Mouse (Mus musculus): ENCODE measurements around the gene Apol8.

DNA sequence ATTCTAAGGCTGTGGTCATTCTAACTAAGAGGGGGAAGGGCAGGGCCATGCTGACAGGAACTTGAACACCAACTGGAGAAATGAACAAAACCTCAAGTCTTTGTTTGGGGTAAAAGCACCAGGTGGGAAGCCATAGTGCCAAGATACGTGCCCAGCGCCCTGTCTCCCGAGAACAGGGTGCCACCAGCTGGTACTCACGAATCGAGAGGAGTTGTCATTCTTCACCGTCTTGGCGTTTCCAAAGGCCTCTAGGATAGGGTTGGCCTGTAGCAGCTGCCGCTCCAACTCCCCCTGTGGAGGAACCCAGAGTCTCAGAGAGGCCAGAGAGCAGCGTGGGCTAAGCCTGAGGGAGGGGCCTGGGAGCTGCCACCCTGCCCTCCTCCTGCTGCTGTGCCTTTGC lies 35.3 kb upstream of the Apol8 start:
- TF ChIP-seq EP300 (IDR thresholded peaks at IDR 0.05; ENCODE audit: low read depth) (no peak), CTCF (IDR thresholded peaks at IDR 0.05; ENCODE audit: low read depth) (no peak)
